Mouse (Mus musculus) neural tube, embryonic 10.5 days (tissue): ENCODE measurements around the gene Map4.
"Not testable (repeated sequence)": the region's sequence is repeated elsewhere in the genome, so short reads cannot be mapped to it uniquely, and the experiment has no call there.

Experiments
- DNase-seq: peaks from one replicate; pipeline ENCODE4 v3.0.0-alpha.2; 2017; ENCODE audit warnings: low spot score; ENCODE audit errors: extremely low spot score

Map4 gene

DNA sequence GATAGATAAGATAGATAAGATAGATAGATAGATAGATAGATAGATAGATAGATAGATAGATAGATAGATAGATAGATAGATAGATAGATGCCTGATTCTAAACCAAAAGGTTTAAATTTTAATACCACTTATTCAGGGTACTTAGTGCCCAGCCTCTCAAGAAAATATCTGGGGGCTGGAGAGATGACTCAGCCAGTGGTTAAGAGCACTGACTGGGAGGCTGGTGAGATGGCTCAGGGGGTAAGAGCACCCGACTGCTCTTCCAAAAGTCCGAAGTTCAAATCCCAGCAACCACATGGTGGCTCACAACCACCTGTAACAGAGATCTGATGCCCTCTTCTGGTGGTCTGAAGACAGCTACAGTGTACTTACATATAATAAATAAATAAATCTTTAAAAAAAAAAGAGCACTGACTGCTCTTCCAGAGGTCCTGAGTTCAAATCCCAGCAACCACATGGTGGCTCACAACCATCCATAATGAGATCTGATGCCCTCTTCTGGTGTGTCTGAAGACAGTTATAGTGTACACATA is 192.8 kb downstream of the Map4 start:
- DNase-seq, result not testable (repeated sequence)

DNA sequence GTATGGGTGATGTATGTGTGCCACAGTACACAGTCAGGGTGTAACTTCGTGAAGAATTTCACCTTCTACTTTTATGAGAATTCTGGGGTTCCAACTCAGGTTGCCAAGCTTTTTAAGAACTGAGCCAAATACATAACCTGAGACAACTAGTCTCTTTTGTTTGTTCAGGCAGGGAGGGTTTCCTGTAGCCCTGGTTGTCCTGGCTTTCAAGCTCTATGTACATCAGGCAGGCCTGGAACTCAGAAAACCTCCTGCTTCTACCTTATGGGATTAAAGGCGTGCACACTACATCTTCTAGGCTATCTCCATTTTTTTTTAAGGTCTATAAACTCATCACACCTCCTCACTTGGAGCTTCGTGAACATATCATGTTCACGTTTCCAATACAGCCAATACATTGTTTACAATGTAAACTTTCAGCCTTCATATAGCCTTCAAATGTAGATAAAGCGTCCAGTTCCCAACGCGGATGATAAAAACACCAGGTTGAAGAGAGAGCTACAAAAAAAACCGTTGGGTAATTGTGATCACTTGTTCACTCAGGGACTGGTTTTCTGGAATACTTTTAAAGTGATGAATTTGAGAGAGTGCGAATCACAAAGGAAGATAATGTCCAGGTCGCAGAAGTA is 199.8 kb downstream of the Map4 start:
- no peak for DNase-seq

DNA sequence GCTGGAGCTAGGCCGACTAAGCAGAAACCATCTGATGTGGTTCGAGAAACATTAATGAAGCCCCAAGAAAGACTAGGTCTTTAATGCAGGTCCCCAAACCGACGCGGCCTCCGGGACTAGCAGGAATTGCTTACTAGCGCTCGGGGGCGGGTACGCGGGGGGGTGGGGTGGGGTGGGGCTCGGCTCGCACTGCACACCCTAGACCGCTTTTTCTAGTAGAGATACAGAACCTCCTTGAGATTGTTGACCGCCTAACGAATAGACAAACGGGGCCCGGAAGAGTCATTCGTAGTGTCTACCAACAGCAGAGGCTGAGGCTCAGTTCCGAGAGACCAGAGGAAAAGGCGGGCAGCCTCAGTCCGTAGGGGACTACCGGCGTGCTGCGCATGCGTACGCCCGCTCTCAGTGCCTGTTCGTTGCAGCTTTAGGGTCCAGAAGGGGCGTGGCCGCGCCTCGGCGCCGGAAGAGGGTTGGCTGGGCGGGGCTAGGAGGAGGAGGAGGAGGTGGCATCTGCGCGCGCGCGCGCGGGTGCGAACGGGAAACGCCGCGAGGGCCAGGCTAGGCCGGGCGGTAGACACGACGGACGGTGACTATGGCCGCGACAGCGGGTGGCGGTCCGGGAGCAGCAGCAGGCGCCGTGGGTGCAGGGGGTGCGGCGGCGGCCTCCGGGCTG is 200.4 kb downstream of the Map4 start:
- peak; percentile 99 for DNase-seq

DNA sequence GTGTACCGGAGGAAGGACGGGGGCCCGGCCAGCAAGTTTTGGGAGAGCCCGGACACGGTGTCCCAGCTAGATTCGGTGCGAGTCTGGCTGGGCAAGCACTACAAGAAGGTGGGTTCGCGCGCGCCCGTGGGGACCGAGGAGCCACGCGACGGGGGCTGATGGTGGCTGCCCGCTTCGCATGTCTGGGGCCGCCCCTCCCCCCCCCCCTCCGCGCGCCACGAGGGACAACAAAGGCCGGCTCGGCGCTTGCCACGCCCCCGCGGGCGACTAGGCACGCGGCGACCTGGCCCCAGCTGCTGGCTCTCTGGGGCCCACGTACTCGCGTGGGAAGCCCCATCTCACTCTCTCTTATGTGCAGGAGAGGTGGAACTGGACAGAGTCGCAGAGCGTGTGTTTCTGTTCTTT is 200.9 kb downstream of the Map4 start:
- no peak for DNase-seq

DNA sequence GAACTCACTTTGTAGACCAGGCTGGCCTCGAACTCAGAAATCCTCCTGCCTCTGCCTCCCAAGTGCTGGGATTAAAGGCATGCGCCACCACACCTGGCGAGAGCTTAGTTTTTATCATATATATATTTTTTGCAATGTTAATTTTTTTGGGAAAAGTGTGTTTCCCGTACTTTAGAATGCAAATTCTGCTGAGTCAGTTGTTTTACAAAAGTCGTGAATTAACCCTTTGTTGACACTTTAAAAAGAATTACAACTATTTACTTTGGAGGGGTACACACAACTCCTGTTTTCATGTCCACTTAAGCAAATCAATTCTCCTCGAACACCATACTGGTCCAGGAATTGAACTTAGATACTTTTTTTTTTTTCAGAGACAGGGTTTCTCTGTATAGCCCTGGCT is 201.7 kb downstream of the Map4 start:
- no peak for DNase-seq
